Mouse (Mus musculus) left cerebral cortex, adult 11 months (tissue): ENCODE measurements around the gene Bicdl1.

Experiments used
- DNase-seq: peaks from one replicate; pipeline ENCODE4 v3.0.0; 2022; ENCODE audit warnings: low spot score

The Bicdl1 gene

DNA sequence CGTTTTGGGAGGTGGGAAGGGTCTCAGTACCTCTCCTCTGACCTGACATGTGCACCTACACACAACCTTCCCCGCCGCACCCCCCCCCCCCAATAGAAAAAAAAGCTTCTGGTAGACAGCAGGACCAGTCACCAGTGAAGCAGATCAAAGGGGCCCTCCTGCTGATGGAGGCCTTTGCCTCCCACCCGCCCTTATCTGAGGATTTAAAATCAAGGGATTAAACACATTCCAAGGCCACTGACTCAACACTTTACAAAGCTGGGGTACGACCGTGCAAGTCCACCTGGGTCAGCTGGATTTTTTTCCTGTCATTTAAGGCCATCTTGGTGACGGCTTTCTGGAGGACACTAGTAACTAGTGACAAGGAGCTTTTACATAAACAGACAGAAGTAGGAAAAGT, 63.5 kb downstream of the Bicdl1 start:
- no peak for DNase-seq

- no peak for DNase-seq
Observed at GRCm38 (mm10) chr5:115667210-115667609, 64.2 kb downstream of the Bicdl1 start.

- DNase-seq: no peak
Observed at GRCm38 (mm10) chr5:115666366-115667065, 64.9 kb downstream of the Bicdl1 start.

DNA sequence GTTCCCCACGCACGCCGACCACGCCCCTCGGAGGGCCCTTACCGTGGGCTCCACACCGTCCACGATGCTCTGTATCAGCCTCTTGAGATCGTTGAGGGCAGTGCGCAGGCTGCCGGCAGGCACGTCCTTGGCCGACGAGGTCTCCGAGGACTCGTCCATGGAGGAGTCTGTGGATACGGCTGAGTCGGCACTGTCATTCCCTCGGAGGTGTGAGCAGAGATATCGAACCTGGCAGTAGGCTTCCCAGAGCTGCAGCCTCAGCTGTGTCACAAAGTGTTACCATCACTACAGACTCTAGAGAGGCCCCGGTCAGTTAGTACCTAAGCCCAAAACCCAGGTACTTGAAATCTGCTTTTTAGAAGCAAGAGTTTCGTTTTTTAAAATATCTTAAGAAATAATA, 68.8 kb downstream of the Bicdl1 start:
- DNase-seq: no peak

DNA sequence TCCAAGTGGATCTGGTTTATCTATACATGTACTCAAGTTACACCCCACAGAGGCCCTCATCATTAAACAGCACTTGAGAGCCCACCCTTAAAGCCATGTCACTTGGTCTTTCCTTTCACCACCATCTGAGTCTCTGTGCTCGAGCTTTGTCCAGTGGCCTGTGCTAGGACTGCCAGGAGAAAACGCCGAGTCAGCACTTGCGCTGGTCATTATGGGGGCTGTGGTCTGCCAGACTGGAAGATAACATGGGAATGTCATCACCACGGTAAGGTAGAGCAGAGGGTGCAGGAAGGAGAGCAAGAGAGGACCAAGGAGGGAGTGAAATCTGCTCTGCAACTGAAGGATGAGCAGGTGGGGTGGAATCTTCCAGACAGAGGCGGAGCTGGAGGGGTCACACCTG, 73.1 kb downstream of the Bicdl1 start:
- DNase-seq: no peak

- DNase-seq: no peak
Observed at GRCm38 (mm10) chr5:115657234-115657633, 74.2 kb downstream of the Bicdl1 start.

GRCm38 (mm10) chr5:115656677-115657076, 74.7 kb downstream of the Bicdl1 start:
- DNase-seq: no peak

DNA sequence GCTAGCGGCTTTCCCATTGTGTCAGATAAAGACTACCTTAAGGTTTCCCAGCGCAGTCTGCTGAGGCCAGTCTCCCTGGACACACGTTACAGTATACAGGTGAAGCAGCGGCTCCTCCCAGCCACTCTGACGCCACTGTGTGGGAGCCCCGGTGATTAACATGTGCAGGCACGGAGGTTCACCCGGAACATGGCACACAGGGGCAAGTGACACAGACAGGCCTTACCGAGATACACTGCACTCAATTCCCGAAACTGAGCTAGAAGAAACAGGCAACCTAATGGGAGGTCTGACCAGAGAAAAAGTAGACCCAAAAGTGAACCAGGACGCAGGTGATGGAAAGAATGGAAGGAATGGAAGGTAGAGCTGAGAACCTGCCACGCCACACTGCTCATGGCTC, 77.6 kb downstream of the Bicdl1 start:
- DNase-seq: no peak

DNA sequence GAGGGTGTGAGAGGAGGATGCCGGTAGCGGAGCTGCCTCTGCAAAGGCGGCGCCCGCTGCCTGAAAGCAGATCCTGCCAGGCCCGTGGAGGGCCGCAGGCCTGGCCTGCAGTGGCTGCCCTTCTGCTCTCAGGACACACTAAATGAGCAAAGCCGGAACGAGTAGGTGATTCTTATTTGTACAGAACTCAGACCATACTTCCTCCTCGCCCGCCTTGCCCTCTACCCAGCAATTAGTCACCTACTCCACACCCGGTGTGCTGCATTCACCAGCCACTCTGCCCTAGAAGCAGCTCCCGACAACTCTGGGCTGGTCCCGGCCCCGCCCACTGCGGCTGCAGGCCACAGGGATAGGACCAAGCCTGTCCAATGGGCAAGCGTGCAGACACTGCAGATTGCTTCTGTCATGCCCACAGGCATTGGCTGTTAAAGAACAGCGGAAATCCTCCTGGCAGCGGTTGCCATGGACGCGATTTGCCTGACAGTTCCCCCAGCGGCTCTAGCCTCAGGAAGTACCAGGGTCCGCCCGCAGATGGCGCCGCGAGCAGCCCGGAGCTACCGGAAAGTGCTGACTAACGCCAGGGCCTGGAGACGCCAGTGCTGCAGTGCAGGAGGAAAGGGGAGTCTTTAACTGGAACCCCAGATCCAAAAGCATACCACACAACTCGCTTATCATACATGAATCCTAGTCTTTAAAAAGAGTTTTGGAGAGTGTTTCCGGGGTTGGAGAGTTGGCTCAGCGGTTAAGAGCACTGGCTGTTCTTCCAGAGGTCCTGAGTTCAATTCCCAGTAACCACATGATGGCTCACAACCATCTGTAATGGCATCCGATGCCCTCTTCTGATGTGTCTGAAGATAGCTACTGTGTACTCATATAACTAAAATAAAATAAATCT, 78.5 kb downstream of the Bicdl1 start:
- peak; percentile 99 for DNase-seq

DNA sequence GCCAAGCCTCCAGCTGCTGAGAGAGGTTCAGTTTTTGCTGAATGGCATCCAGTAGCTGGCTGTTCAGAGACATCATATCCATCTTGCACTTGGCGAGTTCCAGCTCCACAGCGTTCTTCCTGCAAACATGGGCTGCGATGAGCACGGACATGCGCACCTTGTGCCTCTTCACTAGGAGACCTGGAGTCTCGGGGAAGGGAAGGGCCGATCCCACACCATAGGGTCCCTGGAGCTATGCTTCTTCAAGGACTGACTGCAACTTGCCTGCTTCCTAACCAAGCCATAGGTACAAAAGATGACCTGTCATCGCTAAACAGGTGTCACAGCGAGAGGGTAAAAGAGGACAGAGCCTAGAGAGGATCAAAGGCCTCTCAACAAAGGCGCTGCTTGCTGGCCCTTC, 79.6 kb downstream of the Bicdl1 start:
- DNase-seq: no peak

GRCm38 (mm10) chr5:115650885-115651284, 80.5 kb downstream of the Bicdl1 start:
- no peak for DNase-seq

- DNase-seq: no peak
Observed at GRCm38 (mm10) chr5:115649699-115650098, 81.7 kb downstream of the Bicdl1 start.

GRCm38 (mm10) chr5:115648876-115649275, 82.5 kb downstream of the Bicdl1 start:
- no peak for DNase-seq

- DNase-seq: no peak
Observed at GRCm38 (mm10) chr5:115644192-115644591, 87.2 kb downstream of the Bicdl1 start.

- DNase-seq: no peak
Observed at GRCm38 (mm10) chr5:115635536-115635935, 95.9 kb downstream of the Bicdl1 start.

DNA sequence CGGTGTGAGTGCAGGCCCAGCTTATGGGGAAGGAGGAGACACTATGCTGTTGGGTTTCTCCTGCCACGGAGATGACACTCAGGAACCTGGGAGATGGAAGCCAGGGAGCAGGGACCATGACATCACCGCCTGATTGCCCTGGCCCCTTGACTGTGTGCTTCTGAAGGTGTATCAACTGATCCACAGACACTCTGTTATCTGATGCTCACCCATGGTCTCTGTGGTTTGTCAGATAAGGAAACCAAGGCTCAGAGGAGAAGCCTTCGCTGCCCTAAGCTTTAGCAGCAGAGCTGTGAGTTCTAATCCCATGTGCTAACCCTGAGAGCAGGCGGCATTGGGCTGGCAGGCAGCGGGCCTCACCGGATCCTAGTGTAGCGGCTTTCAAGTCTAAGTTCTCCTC, 97.4 kb downstream of the Bicdl1 start:
- no peak for DNase-seq

- no peak for DNase-seq
Observed at GRCm38 (mm10) chr5:115633060-115633459, 98.4 kb downstream of the Bicdl1 start.

GRCm38 (mm10) chr5:115632358-115632714, 99.1 kb downstream of the Bicdl1 start:
- no peak for DNase-seq

- DNase-seq: peak; percentile 86
Observed at GRCm38 (mm10) chr5:115631505-115632357, 99.7 kb downstream of the Bicdl1 start, which contains the start of gene Rab35. Gene Rab35 (plus strand): TSS chr5:115631908.

GRCm38 (mm10) chr5:115630291-115630690, 101.1 kb downstream of the Bicdl1 start:
- no peak for DNase-seq

GRCm38 (mm10) chr5:115629672-115630071, 101.7 kb downstream of the Bicdl1 start:
- DNase-seq: no peak

DNA sequence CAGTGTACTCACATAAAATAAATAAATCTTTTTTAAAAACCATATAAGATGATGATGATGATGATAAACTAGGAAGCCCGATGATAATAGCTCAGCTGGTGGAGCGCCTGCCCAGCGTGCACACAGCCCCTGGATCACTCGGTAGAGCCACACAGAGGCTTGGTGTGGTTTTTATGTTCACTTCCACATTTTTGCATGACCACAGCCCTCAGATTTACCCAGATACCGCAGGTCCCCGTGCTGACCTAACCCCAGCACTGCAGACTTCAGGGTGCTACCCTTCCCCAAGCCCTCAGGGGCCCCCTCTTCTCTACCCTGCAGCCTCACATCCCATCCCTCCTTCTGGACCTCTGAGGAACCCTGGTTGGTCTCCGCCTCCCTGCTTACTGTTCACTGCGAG, 103.3 kb downstream of the Bicdl1 start:
- no peak for DNase-seq
